Mouse (Mus musculus) liver, postnatal 0 days (tissue): Measurements from ENCODE around the gene Shroom3.

Experiments
- CTCF ChIP-seq: sonication (generic); IDR thresholded peaks from 2 replicates; pipeline ENCODE4 v1.5.1; 2016; ENCODE audit warnings: antibody characterized with exemption, low read depth
- EP300 ChIP-seq: IDR thresholded peaks from 2 replicates; pipeline ENCODE4 v1.6.1; 2016; ENCODE audit warnings: antibody characterized with exemption, low read depth, mild to moderate bottlenecking

DNA sequence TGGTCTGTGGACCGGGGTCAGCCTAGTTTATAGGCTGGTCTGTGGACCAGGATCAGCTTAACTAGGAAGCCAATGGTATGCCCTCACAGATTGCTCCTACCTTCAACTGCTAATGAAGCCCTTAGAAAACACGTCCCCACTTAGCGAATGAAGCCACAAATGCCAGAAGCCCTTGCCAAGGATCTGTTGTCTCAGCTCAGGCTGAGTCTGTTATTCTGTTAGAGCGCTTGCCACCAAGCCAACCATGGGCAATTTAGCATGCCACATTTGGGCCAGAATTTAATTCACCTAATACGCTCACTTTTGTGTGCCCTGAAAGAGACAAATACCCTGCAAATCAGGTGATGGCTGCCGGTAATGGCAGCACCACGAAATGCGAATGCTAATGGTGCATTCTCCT is 20.4 kb downstream of the Shroom3 start:
- TF ChIP-seq CTCF (no peak), EP300 (no peak)
